Mouse (Mus musculus) frontal cortex, postnatal 10 days (tissue): ENCODE data around the gene Nyap1.

Experiments
- DNase-seq, 2 experiments: peaks; one replicate each; pipeline ENCODE4 v3.0.0; 2022; ENCODE audit warnings: low spot score in 2 of 2, mixed read lengths in 1 of 2

Nyap1 gene

GRCm38 (mm10) chr5:137699080-137699479, 42.3 kb downstream of the Nyap1 start:
- DNase-seq: no peak

- DNase-seq: no peak
These were observed 45.5 kb downstream of the Nyap1 start for GRCm38 (mm10) chr5:137695930-137696329.

GRCm38 (mm10) chr5:137694796-137695195, 46.6 kb downstream of the Nyap1 start:
- no peak for DNase-seq

GRCm38 (mm10) chr5:137691881-137692280, 49.5 kb downstream of the Nyap1 start:
- DNase-seq: no peak

GRCm38 (mm10) chr5:137690531-137690930, 50.9 kb downstream of the Nyap1 start:
- no peak for DNase-seq

GRCm38 (mm10) chr5:137689974-137690373, 51.4 kb downstream of the Nyap1 start:
- DNase-seq: no peak

GRCm38 (mm10) chr5:137686127-137686790, 55.1 kb downstream of the Nyap1 start:
- no peak for DNase-seq

GRCm38 (mm10) chr5:137685653-137686052, 55.8 kb downstream of the Nyap1 start:
- DNase-seq: no peak

- peak; percentile 99 to 100 for DNase-seq
These were observed 56.9 kb downstream of the Nyap1 start, which contains the start of gene Agfg2 for GRCm38 (mm10) chr5:137684294-137685123. Gene Agfg2 (minus strand): TSS chr5:137684726.

GRCm38 (mm10) chr5:137683388-137684293, 57.8 kb downstream of the Nyap1 start:
- DNase-seq: peak; percentile 31 to 32

GRCm38 (mm10) chr5:137682526-137682925, 58.9 kb downstream of the Nyap1 start:
- no peak for DNase-seq
